Mouse (Mus musculus) olfactory bulb, adult 2 months (tissue): Measurements from ENCODE around the gene Gm10354.
"Not testable (repeated sequence)": the region's sequence is repeated elsewhere in the genome, so short reads cannot be mapped to it uniquely, and the experiment has no call there.

Experiments
- CTCF ChIP-seq: fragments of 200-500 bp; IDR thresholded peaks from 2 replicates; pipeline ENCODE4 v1.5.1; 2012; ENCODE audit warnings: low read depth, mild to moderate bottlenecking, low read length, moderate library complexity; ENCODE audit not compliant: insufficient read depth
- POLR2A ChIP-seq: fragments of 200-500 bp; IDR thresholded peaks from 2 replicates; pipeline ENCODE4 v1.6.1; 2012; ENCODE audit warnings: mild to moderate bottlenecking, low read depth, low read length, moderate library complexity; ENCODE audit not compliant: insufficient read depth

GRCm38 (mm10) chr5:14972841-14973240, 5.9 kb downstream of the Gm10354 start:
- TF ChIP-seq CTCF, POLR2A: not testable (repeated sequence)
